Comparison of ENCODE assay signal across 27 mouse cellular contexts in the genomic region with DNA sequence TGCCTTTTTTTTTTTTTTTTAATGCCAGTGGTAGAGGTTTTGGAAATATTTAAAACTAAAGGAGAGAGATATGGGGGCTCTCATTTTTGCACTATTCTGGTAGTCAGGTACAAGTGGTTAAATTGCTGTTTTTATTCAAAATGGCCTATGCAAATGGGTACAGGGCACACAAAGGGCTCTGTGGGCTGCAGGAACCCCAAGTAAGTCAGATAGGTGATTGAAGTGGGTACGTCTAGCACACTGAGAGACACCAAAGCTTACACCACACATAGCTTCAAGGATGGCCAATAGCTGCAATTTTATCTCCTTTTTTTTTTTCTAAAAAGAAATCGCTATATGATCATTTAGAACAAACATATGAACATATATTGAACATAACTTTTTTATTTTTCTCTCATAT. TPM values are rescaled to one million over a fixed set of nuclear protein-coding genes. Genes with fewer than 3 reads are reported as not detected.
"Had no signal": no experiment of that assay in that cellular context is flagged by ENCODE, and none has a peak within 500 bp of the region (broad histone marks: within the 10 kb centered on the region; RNA-seq: fewer than 3 reads in every experiment).

No protein-coding gene starts in this region.

- DNase-seq: lung, adult 18-20 months; lung, embryonic 14.5 days; lung, postnatal 10 days; lung, postnatal 4 days; retina, postnatal 1 day; right cerebral cortex, adult 18-20 months; right cerebral cortex, postnatal 14 days; thymus, adult 2 months; thymus, postnatal 14 days; thymus, postnatal 4 days had no signal

- ATAC-seq: midbrain, embryonic 15.5 days had no signal

RNA-seq across cellular contexts. Expression of gene Gm17490, which starts 6.5 kb away (rescaled TPM):
- total RNA-seq: megakaryocyte, adult 5-6 weeks; megakaryocyte-erythroid progenitor cell, adult 5-6 weeks; midbrain, postnatal 0 days; monocyte, adult 5-6 weeks had no signal
- polyA plus RNA-seq: liver, embryonic 16.5 days; lung, embryonic 14.5 days; lung, embryonic 16.5 days; midbrain, embryonic 10.5 days; midbrain, embryonic 12.5 days; midbrain, embryonic 15.5 days; midbrain, postnatal 0 days; neural tube, embryonic 11.5 days; neural tube, embryonic 13.5 days; neural tube, embryonic 15.5 days; spleen, adult 2 months; stomach, embryonic 15.5 days; stomach, postnatal 0 days; testis, adult 2 months; thymus, adult 2 months; urinary bladder, adult 2 months had no signal

RNA-seq across cellular contexts. Expression of gene Il2ra, which starts 23.0 kb away (rescaled TPM):
- total RNA-seq: midbrain, postnatal 0 days had no signal
- polyA plus RNA-seq: liver, embryonic 16.5 days; lung, embryonic 14.5 days; midbrain, embryonic 10.5 days; midbrain, postnatal 0 days; neural tube, embryonic 11.5 days; neural tube, embryonic 15.5 days; stomach, postnatal 0 days had no signal
